Mouse (Mus musculus) erythroid progenitor cell, adult 5-6 weeks (primary cell): Measurements from ENCODE around the gene Blm. TPM values are rescaled to one million over a fixed set of nuclear protein-coding genes. Genes with fewer than 3 reads are reported as not detected.

Source experiments
- ATAC-seq: replicated peaks from 2 replicates; pipeline ENCODE4 v1.8.0; 2016; ENCODE audit warnings: moderate number of reproducible peaks, mild to moderate bottlenecking, moderate TSS enrichment, inconsistent platforms; ENCODE audit not compliant: poor library complexity, low FRiP score, severe bottlenecking
- total RNA-seq, 2 experiments: library from RNA; stranded (forward) in 1 of 2; stranded (reverse) in 1 of 2; fragments of 150-400 nt in 1 of 2; fragments of 186-747, 209-891 nt in 1 of 2; gene quantifications; 2 replicates each; pipeline versions ENCODE4 v1.2.3 to v1.2.4; 2015 to 2017; ENCODE audit warnings: low replicate concordance in 2 of 2

Blm gene
- total RNA-seq (2015; ENCODE audit: low replicate concordance): 276 and 327 TPM in 2 replicates
- total RNA-seq (2017; ENCODE audit: low replicate concordance): 196 and 224 TPM in 2 replicates

DNA sequence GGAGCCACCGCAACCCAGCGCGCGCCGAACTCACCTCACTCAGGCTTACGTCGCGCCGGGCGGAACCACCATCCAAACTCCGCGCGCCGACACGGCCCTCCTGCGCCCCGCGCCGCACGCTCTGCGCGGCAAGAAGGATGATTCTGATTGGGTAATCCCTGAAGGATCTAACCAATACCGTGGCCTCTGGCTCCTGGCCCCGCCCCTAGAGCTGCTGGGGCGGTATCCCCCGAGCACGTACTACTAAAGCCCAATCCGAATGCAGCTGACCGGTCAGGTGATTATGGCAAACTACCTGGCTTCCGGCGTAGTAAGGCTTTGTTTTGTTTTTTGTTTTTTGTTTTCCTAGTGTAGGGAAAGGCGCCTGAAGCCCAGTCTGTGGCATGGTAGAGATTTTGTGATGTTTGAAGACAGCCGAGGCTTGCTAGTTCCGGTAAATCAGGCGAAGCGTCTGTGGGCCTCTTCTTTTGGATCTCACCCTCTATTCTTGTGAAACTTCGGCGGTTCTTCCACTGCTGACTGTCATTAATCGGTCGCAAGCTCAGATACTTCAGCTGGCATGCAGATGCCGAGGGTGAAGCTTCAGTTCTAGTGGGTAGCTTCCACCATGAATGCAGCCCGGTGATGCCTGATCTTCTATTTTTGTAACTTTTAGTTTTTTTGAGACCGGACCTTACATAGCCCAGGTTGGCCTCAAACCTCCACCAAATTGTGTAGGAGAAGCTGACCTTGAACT is at the start of gene Blm:
Gene Blm, minus strand, starts transcription at position 111 of the 736 bp plus-strand sequence.
- ATAC-seq: peak; percentile 91

DNA sequence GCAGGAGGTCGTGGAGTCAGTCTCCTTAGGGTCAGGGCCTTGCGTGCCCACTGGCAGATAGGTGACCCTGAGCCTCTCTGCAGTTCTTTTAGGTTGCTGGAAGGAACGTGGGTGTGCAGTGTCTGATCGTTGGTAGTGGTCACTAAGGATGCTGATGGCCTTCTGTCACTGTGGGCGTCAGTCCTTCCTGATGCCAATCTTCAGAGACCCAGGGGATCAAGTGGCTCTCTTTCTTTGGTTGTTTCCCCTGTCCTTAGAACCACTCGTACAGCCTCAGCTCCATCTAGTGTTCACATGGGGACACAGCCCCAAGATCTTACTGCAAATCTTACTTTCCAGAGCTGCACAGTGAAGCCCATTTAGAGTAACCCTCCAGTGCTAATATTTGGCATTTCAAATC is 49.1 kb upstream of the Blm start:
- no peak for ATAC-seq

DNA sequence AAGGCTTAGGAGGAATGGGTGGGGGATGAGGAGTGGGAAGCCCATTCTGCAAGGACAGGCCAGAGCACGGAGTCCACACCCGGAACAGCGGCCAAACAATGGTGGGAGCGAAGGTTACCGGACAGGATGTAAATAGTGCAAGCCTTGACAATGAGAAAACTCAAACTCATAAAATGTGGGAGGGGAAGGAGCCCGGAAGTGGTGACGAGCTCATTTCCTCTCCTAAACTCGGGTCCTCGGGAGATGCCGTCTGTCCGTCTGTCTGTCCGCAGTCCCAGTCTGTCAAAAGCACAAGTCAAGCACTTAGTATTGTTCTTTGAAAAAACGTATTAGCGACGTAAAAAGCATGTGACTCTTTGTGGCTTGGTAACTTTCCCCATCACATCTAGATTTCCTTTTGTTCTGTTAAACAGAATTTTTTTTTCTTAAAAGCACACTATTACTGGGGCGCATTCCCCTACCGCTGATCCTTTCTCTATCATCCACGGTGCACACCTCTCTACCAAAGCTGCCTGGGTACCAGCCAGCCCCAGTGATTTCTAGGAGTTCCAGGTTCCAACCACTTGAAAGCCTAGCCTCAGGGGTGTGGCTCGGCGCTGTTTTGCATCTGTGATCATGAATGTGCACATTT is 48.0 kb upstream of the Blm start:
- no peak for ATAC-seq

DNA sequence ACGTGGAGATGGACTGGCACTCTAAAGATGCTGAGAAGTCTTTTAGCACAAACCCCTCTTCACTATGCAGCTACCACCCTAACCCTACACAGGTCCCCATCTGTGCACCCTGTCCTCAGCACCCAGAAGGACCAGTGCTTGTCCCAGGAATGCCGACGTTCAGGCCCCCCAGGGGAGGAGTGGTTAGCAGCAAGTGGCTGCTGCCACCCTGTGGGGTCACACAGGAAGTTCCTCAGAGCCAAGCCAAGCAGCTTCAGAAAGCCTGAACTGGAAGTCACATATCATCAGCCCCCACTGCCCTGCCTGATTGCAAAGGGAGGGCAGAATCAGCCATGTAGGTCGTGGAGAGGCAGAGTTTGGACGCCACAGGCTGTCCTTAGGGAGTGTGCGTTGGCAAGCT is 45.4 kb upstream of the Blm start:
- no peak for ATAC-seq

DNA sequence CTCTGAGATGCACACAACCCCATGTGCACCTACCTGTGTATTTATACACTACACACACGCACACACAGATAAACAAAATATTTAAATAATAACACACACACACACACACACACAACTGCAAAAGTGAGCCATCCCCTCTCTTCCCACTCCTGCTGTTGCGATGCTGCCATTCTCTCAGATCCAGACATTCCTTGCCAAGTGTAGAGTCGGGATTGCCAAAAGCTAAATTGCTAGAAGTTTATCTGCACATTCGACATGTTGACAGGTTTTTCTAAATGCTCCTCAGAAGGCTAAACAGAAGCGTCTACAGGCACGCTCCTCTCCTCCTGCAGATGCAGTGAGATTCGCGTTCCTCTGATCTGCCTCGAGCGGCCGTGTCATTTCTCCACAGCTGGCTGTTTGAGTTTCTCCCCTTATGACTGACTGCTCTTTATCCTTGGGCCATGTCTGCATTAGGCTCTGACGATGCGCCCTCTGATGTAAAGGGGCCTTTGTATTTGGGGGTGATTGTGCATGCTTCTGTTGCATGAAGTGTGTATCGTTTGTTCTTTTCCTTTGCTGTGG is 42.6 kb upstream of the Blm start:
- ATAC-seq: no peak

DNA sequence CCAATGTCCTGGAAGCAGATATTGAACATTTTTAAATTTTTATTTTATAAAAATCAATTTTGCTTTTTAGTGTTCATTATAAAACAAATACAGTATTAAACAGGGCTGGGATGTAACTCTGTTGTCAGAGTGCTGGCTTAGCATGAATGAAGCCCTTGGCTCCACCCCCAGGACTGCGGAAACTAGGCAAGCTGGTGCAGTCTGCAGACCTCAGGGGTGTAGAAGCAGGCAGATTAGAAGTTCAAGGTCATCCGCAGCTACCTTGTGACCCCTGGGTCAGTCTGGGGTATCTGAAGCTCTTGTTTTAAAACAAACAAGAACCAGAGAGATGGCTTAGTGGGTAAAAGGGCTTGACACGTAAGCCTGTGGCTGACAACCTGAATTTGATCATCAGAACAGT is 41.7 kb upstream of the Blm start:
- ATAC-seq: no peak

DNA sequence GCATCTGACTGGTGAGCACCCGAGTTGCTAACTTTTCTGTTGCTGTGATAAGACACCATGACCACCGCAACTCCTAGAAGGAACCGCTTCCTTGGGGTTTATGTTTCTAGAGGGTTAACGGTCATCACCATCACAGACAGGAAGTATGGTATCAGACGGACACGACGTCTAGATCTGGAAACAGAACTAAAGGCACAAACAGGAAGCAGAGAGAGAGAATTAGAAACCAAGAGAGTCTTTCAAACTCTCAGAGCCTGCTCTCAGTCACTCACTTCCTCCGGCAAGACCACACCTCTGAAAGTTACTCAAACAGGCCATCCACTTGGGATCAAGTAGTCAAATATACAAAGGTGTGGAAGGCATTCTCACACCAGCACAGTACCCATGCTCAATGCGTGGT is 40.8 kb upstream of the Blm start:
- no peak for ATAC-seq

DNA sequence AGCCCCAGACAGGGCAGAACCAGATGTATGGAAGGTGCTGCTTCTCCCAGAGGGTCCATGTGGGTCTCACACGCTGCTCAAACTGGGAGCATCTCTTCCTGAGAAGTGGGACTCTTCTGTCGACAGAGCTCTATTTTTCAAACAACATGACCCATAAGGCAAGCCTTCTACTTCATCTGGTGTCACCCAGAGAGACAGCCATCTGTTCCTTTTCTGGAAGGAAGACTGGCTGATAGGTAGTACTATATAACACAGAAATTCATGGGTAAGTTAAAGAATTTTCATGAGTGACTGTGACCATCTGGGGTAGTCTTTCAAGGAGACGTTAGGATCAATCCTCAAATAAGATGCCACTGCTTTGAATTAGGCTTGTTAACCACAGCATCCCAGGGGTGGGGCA is 38.2 kb upstream of the Blm start:
- no peak for ATAC-seq

DNA sequence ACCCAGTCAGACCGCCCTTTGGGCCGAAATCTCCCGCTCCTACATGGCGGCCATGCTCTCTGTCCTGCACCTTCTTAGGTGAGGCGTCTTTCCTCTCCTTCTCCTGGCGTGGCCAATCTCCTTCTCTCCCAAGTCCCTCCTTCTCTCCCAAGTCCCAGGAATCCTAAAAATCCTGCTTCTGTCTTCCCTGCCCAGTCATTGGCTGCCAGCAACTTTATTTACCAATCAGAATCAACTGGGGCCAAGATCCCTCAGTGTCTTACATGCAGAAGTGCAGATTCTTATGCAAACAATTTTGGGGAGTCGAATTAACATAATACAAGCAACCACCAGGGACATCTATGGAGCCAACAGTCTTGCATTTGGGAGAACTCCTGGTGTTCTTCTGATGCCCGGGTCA is 33.1 kb upstream of the Blm start:
- no peak for ATAC-seq

DNA sequence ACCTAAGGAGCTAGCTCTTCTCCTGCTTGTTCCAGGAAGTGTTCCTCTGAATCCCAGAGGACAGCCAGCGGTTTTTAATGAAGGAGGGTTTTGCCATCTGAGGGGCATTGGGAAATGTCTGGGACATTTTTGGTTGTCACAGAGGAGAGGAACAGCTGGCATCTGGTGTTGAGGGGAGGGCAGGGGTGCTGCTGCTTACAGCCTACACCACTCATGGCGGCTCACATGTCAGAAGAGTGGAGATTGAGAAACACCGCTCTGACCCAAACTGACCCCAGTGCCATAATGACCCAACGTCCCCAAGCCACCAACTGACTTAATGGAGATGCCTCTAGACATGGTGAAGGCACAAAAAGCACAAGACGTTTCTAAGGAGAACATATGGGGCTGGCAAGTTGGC is 27.0 kb upstream of the Blm start:
- no peak for ATAC-seq

DNA sequence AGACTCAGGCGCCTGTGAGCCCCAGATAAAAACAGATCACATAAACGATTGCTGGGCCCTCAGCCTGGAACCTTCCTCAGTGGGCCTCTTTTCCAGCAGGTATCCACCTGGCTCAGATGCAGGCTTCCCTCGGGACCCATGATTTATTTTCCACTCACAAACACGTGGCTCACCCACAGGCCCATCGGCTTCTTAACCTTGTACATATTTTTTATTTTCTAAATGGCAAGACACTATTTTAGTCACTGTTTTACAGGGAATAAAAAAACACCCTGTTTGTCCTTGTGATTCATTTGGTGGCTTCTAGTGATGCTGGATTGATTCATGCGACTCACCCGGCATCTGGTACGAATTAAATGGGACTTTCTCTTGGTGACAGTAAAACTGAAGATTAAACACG is 26.4 kb upstream of the Blm start:
- ATAC-seq: no peak

DNA sequence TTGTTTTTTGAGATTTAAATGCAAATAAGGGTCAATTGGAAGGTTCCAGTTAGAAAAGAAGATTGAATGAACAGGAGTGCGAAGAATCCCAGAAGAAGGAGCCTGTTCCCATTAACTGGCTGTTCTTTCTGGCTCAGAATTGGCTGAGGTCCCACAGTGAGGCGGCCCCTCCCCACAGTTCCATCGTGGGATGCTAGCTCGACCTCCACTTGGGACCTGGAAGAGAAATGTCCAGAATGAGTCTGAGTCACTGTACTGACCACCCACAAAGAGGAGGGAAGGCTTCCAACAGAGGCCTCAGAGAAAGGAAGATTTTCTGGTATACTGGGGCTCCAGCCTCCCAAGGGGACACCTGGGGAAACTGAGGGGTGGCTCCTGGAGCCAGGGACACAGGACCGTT is 23.7 kb upstream of the Blm start:
- no peak for ATAC-seq

DNA sequence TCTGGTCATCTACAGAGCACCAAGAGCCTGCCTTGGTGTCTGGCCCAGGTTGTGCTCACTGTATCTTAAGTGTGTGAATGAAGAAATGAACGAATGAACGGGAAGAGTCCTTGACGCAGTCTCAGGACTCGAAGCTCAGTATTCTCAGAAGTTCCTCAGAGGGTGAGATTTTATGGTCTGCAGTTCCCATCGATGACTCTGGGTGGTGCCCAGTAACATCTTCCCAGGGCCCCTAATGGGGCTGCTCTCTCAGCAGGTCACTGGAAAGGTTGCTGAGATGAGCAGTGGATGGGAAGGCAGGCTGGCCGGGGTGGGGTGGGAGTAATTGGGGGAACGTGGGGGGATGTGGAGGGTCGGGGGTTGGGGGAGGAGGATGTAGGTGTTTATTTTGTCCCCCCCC is 23.2 kb upstream of the Blm start:
- no peak for ATAC-seq

DNA sequence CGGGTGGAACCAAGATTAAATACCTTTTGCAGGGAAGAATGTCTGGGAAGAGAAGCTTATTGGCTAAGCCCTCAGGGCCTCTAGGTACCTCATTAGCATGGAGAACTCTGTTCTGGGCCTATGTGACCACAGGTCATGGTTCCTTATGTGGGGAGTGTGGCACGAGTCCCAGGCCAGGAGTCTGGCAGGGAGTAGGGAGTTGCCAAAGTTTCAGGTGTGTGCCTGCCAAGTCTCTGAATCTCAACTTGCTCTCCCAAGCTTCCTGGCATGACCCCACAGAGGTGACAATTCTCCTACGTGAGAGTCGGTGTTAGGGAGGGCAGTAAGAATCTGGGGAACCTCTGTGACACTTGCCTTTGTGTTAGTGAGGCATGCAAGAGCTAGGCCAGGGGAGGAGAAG is 22.2 kb upstream of the Blm start:
- no peak for ATAC-seq

DNA sequence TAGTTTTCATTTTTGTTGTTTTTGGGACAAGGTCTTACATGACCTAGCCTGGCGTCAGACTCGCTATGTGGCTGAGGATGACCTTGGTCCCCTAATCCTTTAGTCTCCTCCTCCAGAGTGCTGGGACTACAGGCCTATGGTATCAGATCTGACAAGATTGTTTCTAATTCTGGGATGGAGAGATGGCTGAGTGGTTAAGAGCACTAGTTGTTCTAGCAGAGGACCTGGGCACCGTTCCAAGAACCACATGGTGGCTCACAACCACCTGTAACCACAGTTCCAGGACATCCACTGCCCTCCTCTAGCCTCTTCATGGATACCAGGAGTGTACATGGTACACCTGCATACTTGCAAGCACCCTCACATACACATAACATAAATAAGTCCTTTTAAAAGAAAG is 21.2 kb upstream of the Blm start:
- no peak for ATAC-seq

DNA sequence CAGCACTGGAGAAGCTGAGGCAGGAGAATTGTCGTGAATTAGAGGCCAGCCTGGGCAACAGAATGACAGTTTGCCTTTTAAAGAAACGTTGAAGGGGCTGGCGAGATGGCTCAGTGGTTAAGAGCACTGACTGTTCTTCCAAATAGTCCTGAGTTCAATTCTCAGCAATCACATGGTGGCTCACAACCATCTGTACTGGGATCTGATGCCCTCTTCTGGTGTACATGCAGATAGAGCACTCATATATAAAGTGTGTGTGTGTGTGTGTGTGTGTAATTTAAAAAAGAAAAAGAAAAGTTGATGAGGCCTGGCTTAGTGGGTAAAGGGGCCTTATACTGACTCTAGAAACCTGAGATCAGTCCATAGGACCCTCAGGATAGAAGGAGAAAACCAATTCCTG is 20.2 kb upstream of the Blm start:
- no peak for ATAC-seq

DNA sequence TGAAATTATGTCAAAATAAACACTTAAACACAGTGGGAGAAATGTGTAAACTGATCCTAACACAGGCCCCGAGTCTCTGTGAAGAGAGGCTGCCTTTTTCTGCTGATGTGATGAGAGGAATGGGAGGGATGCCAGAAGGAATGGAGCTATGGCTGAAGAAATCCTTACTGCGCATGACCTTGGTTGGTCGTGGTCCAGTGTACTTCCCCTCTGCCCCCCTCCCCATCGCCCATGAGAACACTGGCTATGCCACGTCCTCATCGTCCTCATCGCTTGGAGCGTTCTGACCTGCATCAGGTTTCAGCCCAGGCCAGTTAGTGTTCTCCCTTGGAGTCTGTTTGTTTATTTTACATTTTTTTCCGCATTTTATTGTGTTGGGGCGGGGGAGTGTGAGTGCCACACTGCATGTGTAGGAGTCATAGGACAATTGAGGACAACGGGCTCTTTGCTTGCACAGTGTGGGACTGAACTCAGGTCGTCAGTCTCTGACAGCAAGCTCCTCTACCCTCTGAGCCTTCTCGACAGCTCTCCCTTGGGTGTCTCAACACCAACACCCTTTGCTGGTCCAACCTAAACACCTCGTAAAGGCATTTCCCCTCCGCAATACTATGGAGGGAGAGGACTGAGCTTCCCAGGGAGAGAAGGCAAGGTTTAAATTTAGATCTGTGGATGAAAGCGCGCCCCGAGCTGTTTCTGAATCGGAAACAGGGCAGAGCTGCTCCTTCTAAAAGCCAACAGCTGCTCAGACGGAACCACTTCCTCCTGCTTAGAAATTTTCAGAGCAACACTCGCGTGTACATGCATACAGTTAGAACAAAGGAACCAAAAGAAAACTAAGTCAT is 19.5 kb upstream of the Blm start:
- ATAC-seq: no peak

DNA sequence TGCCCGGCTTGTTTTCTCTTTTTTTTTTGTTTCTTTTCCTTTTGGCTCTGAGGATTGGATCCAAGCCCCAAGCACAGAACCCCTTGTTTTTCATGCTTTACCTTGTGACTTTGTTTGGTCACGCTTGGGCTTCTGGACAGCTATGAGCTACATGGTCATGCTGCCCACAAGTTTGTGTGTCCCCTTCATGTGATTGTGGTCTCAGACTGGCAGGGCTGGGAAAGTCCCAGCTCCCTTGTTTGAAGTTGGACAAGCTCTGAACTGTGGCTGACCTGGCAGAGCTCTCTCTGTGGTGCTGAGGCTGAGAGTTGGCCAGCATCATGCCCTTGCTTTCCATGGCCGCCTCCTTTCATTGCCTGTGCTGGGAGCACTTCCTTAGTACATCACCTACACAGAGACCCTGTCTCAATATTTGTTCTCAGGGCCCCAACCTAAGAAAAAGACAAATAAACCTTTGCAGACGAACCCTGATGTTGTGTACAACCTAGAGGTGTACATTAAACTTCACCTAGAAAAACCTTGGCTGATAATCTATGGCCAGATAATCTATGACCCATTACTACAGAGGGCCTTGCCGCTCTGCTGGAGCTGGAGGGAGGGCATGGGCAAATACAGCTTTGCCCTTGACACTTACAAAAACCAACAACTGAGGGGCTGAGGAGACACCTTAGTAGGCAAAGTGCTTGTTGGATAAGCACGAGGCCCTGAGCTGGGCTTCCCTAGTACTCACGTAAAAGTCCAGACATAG is 13.8 kb upstream of the Blm start:
- ATAC-seq: no peak

DNA sequence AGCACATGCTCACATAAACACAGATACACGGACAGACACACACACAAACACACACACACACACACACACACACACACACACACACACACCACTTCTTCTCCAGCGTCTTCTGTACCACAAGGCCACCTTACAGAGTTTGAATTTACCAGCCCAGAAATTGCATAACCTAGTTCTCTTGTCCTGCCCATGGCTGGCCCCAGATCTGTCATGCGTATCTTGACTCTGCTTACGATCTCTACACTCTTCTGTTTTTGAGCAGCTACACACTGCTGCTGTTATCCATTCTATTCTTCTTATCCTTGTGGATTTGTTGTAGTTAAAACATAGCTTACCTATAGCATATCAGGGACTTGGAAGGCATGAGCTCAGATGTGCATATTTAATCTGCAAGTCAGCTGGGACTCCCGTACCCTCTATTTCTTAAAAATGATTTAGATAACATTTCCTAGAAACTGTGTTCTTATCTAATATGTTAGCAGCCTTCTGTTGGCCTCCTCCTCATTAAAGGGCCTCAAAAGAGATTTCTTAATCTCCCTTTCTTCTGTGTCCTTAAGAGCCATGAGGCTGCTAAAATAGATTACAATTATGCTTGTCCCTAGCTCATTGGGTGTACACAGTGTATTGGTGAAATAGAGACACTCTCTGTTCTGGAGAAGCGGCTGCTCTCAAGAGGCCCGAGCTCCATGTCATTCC is 7.4 kb upstream of the Blm start:
- peak; percentile 76 for ATAC-seq
